Mouse (Mus musculus): ENCODE results near the gene Ropn1l.

GRCm38 (mm10) chr15:31426066-31426706 is 27.4 kb downstream of the Ropn1l start:
- TF ChIP-seq POLR2AphosphoS5 (IDR thresholded peaks at IDR 0.05; ENCODE audit: borderline replicate concordance, low read depth, low read length): no peak
- no peak for TF ChIP-seq ELF1 (IDR thresholded peaks at IDR 0.05; ENCODE audit: low read depth, low read length)
- TF ChIP-seq CTCF (IDR thresholded peaks at IDR 0.05 in 2 of 3, conservative IDR thresholded peaks at IDR 0.05 in 1 of 3; ENCODE audit: control insufficient read depth in 1 of 3, insufficient read depth in 1 of 3, low read depth in 2 of 3, low read length in 3 of 3, poor library complexity in 1 of 3, severe bottlenecking in 1 of 3): no peak
- no peak for TF ChIP-seq MAFK (IDR thresholded peaks at IDR 0.05; ENCODE audit: borderline replicate concordance, low read depth, low read length)
- TF ChIP-seq ZKSCAN1 (IDR thresholded peaks at IDR 0.05; ENCODE audit: low read depth, low read length): no peak
- TF ChIP-seq NELFE (IDR thresholded peaks at IDR 0.05; ENCODE audit: low read depth, low read length): no peak

Measured in MEL (cell line).